Mouse (Mus musculus): ENCODE measurements around the gene Plxna4. TPM values are rescaled to one million over a fixed set of nuclear protein-coding genes. Genes with fewer than 3 reads are reported as not detected.

The Plxna4 gene
- polyA plus RNA-seq, 1 experiment = 1.7 TPM

- TF ChIP-seq CTCF (IDR thresholded peaks at IDR 0.05; ENCODE audit: borderline replicate concordance, insufficient read depth, low read length) (no peak), POLR2A (IDR thresholded peaks at IDR 0.05; ENCODE audit: low read depth, low read length) (no peak)
- Histone ChIP-seq H3K4me1 (ENCODE audit: control insufficient read depth, insufficient read depth, low read length) (peaks cover 4% of the 10 kb centered on the region; the same call in 1 of the 2 replicates), H3K27ac (ENCODE audit: insufficient read depth, low read length) (no peak overlapping the region), H3K4me3 (ENCODE audit: insufficient read depth, low read length) (no peak overlapping the region)
Measured at GRCm38 (mm10) chr6:32482469-32482868, 105.5 kb downstream of the Plxna4 start.

GRCm38 (mm10) chr6:32480741-32481140, 107.3 kb downstream of the Plxna4 start:
- TF ChIP-seq CTCF (IDR thresholded peaks at IDR 0.05; ENCODE audit: borderline replicate concordance, insufficient read depth, low read length) = no peak
- no peak for TF ChIP-seq POLR2A (IDR thresholded peaks at IDR 0.05; ENCODE audit: low read depth, low read length)
- Histone ChIP-seq H3K4me1 (ENCODE audit: control insufficient read depth, insufficient read depth, low read length) (peaks cover 4% of the 10 kb centered on the region; the same call in 1 of the 2 replicates), H3K27ac (ENCODE audit: insufficient read depth, low read length) (no peak overlapping the region), H3K4me3 (ENCODE audit: insufficient read depth, low read length) (no peak overlapping the region)

GRCm38 (mm10) chr6:32479765-32480164, 108.2 kb downstream of the Plxna4 start:
- Histone ChIP-seq H3K4me1 (ENCODE audit: control insufficient read depth, insufficient read depth, low read length) (peaks cover 4% of the 10 kb centered on the region; the same call in 1 of the 2 replicates), H3K27ac (ENCODE audit: insufficient read depth, low read length) (no peak overlapping the region), H3K4me3 (ENCODE audit: insufficient read depth, low read length) (no peak overlapping the region)
- no peak for TF ChIP-seq CTCF (IDR thresholded peaks at IDR 0.05; ENCODE audit: borderline replicate concordance, insufficient read depth, low read length)
- TF ChIP-seq POLR2A (IDR thresholded peaks at IDR 0.05; ENCODE audit: low read depth, low read length) = no peak

- peaks cover 4% of the 10 kb centered on the region; the same call in 1 of the 2 replicates for H3K4me1 ChIP-seq (ENCODE audit: control insufficient read depth, insufficient read depth, low read length)
- H3K4me3 ChIP-seq (ENCODE audit: insufficient read depth, low read length) = no peak overlapping the region
- no peak for TF ChIP-seq POLR2A (IDR thresholded peaks at IDR 0.05; ENCODE audit: low read depth, low read length)
- TF ChIP-seq CTCF (IDR thresholded peaks at IDR 0.05; ENCODE audit: borderline replicate concordance, insufficient read depth, low read length) = peak; percentile 65
- H3K27ac ChIP-seq (ENCODE audit: insufficient read depth, low read length) = no peak overlapping the region
Measured at GRCm38 (mm10) chr6:32479193-32479758, 108.7 kb downstream of the Plxna4 start.

- no peak overlapping the region for H3K27ac ChIP-seq (ENCODE audit: insufficient read depth, low read length)
- H3K4me3 ChIP-seq (ENCODE audit: insufficient read depth, low read length) = no peak overlapping the region
- TF ChIP-seq POLR2A (IDR thresholded peaks at IDR 0.05; ENCODE audit: low read depth, low read length) (no peak), CTCF (IDR thresholded peaks at IDR 0.05; ENCODE audit: borderline replicate concordance, insufficient read depth, low read length) (no peak)
- H3K4me1 ChIP-seq (ENCODE audit: control insufficient read depth, insufficient read depth, low read length) = peaks cover 4% of the 10 kb centered on the region; the same call in 1 of the 2 replicates
Measured at GRCm38 (mm10) chr6:32475958-32476357, 112.0 kb downstream of the Plxna4 start.

GRCm38 (mm10) chr6:32472062-32472461, 115.9 kb downstream of the Plxna4 start:
- no peak for TF ChIP-seq CTCF (IDR thresholded peaks at IDR 0.05; ENCODE audit: borderline replicate concordance, insufficient read depth, low read length)
- TF ChIP-seq POLR2A (IDR thresholded peaks at IDR 0.05; ENCODE audit: low read depth, low read length) = no peak
- Histone ChIP-seq H3K4me3 (ENCODE audit: insufficient read depth, low read length) (no peak overlapping the region), H3K4me1 (ENCODE audit: control insufficient read depth, insufficient read depth, low read length) (no peaks in the 10 kb centered on the region), H3K27ac (ENCODE audit: insufficient read depth, low read length) (no peak overlapping the region)

- Histone ChIP-seq H3K4me3 (ENCODE audit: insufficient read depth, low read length) (no peak overlapping the region), H3K27ac (ENCODE audit: insufficient read depth, low read length) (no peak overlapping the region), H3K4me1 (ENCODE audit: control insufficient read depth, insufficient read depth, low read length) (no peaks in the 10 kb centered on the region)
- TF ChIP-seq CTCF (IDR thresholded peaks at IDR 0.05; ENCODE audit: borderline replicate concordance, insufficient read depth, low read length) (no peak), POLR2A (IDR thresholded peaks at IDR 0.05; ENCODE audit: low read depth, low read length) (no peak)
Measured at GRCm38 (mm10) chr6:32471639-32472038, 116.4 kb downstream of the Plxna4 start.

GRCm38 (mm10) chr6:32469196-32469595, 118.8 kb downstream of the Plxna4 start:
- 0 out of 2 replicates have a peak, but pooled peaks cover 4% of the 10 kb centered on the region for H3K4me1 ChIP-seq (ENCODE audit: control insufficient read depth, insufficient read depth, low read length)
- no peak overlapping the region for H3K4me3 ChIP-seq (ENCODE audit: insufficient read depth, low read length)
- TF ChIP-seq CTCF (IDR thresholded peaks at IDR 0.05; ENCODE audit: borderline replicate concordance, insufficient read depth, low read length) (no peak), POLR2A (IDR thresholded peaks at IDR 0.05; ENCODE audit: low read depth, low read length) (no peak)
- H3K27ac ChIP-seq (ENCODE audit: insufficient read depth, low read length) = no peak overlapping the region

GRCm38 (mm10) chr6:32465129-32465528, 122.9 kb downstream of the Plxna4 start:
- Histone ChIP-seq H3K4me1 (ENCODE audit: control insufficient read depth, insufficient read depth, low read length) (0 out of 2 replicates have a peak, but pooled peaks cover 5% of the 10 kb centered on the region), H3K4me3 (ENCODE audit: insufficient read depth, low read length) (no peak overlapping the region)
- TF ChIP-seq CTCF (IDR thresholded peaks at IDR 0.05; ENCODE audit: borderline replicate concordance, insufficient read depth, low read length) (no peak), POLR2A (IDR thresholded peaks at IDR 0.05; ENCODE audit: low read depth, low read length) (no peak)

GRCm38 (mm10) chr6:32464637-32465036, 123.4 kb downstream of the Plxna4 start:
- TF ChIP-seq CTCF (IDR thresholded peaks at IDR 0.05; ENCODE audit: borderline replicate concordance, insufficient read depth, low read length) = no peak
- TF ChIP-seq POLR2A (IDR thresholded peaks at IDR 0.05; ENCODE audit: low read depth, low read length) = no peak
- H3K4me1 ChIP-seq (ENCODE audit: control insufficient read depth, insufficient read depth, low read length) = 0 out of 2 replicates have a peak, but pooled peaks cover 5% of the 10 kb centered on the region
- no peak overlapping the region for H3K27ac ChIP-seq (ENCODE audit: insufficient read depth, low read length)
- no peak overlapping the region for H3K4me3 ChIP-seq (ENCODE audit: insufficient read depth, low read length)

More at GRCm38 (mm10) chr6:32465129-32465528, 122.9 kb downstream of the Plxna4 start:
- H3K27ac ChIP-seq (ENCODE audit: insufficient read depth, low read length) = no peak overlapping the region
